Mouse (Mus musculus) brown adipose tissue, adult 24 weeks (tissue): ENCODE results near the gene Smo. TPM values are rescaled to one million over a fixed set of nuclear protein-coding genes. Genes with fewer than 3 reads are reported as not detected.
A peak's percentile ranks its signal among the peaks of the same experiment; 100 is the strongest.

Experiments used
- H3K27ac ChIP-seq: fragments of 200-500 bp; replicated peaks from 2 replicates; pipeline ENCODE4 v1.5.1; 2012; ENCODE audit warnings: low read depth, mild to moderate bottlenecking, low read length
- H3K4me1 ChIP-seq: fragments of 200-500 bp; 2 replicates; pipeline ENCODE4 v1.6.1; 2012; ENCODE audit warnings: low read length, mixed read lengths; ENCODE audit not compliant: control insufficient read depth, insufficient read depth, insufficient read length
- H3K4me3 ChIP-seq: fragments of 200-500 bp; 2 replicates; pipeline ENCODE4 v1.5.1; 2012; ENCODE audit warnings: low read depth, mild to moderate bottlenecking, low read length, moderate library complexity; ENCODE audit not compliant: insufficient read depth
- polyA plus RNA-seq: library from polyadenylated mRNA; stranded (reverse); fragments of >200 nt; gene quantifications from 2 replicates; pipeline ENCODE4 v1.2.4, GENCODE M21; 2012; ENCODE audit not compliant: missing spikeins, insufficient read depth, insufficient read length

The Smo gene
- 7.6 and 8.8 TPM in 2 replicates for polyA plus RNA-seq

- Histone ChIP-seq H3K4me3 (peak within 1 kb of the TSS; percentile 65), H3K4me1 (no peaks in the 10 kb centered on the region; the same call in 1 of the 2 replicates)
Measured at GRCm38 (mm10) chr6:29735336-29735688, at the start of gene Smo. TSS of gene Smo (plus strand) at chr6:29735503.

GRCm38 (mm10) chr6:29685952-29686351 lies 49.4 kb upstream of the Smo start:
- Histone ChIP-seq H3K4me1 (no peaks in the 10 kb centered on the region; the same call in 1 of the 2 replicates), H3K27ac (no peak overlapping the region), H3K4me3 (no peak overlapping the region)

More at GRCm38 (mm10) chr6:29735336-29735688, at the start of gene Smo:
- no peak within 1 kb of the TSS for H3K27ac ChIP-seq

GRCm38 (mm10) chr6:29689458-29689857 lies 45.8 kb upstream of the Smo start:
- Histone ChIP-seq H3K4me1 (no peaks in the 10 kb centered on the region; the same call in 1 of the 2 replicates), H3K4me3 (no peak overlapping the region), H3K27ac (no peak overlapping the region)

- Histone ChIP-seq H3K4me3 (peak within 1 kb of the TSS; percentile 61), H3K27ac (no peak within 1 kb of the TSS), H3K4me1 (no peaks in the 10 kb centered on the region)
Measured at GRCm38 (mm10) chr6:29693953-29694352, 41.4 kb upstream of the Smo start, which contains the start of gene Tspan33. TSS of gene Tspan33 (plus strand) at chr6:29694222.

GRCm38 (mm10) chr6:29694375-29695289 lies 40.7 kb upstream of the Smo start:
- Histone ChIP-seq H3K4me1 (no peaks in the 10 kb centered on the region), H3K27ac (no peak overlapping the region), H3K4me3 (peak overlapping the region; percentile 58)

- Histone ChIP-seq H3K4me3 (no peak overlapping the region), H3K27ac (no peak overlapping the region), H3K4me1 (no peaks in the 10 kb centered on the region)
Measured at GRCm38 (mm10) chr6:29695290-29695674, 40.0 kb upstream of the Smo start.

GRCm38 (mm10) chr6:29695975-29696374 lies 39.3 kb upstream of the Smo start:
- Histone ChIP-seq H3K4me3 (no peak overlapping the region), H3K4me1 (no peaks in the 10 kb centered on the region), H3K27ac (no peak overlapping the region)

- Histone ChIP-seq H3K27ac (no peak overlapping the region), H3K4me1 (no peaks in the 10 kb centered on the region), H3K4me3 (no peak overlapping the region)
Measured at GRCm38 (mm10) chr6:29697139-29697538, 38.2 kb upstream of the Smo start.

GRCm38 (mm10) chr6:29697548-29697947 lies 37.8 kb upstream of the Smo start:
- H3K4me1 ChIP-seq, result no peaks in the 10 kb centered on the region

GRCm38 (mm10) chr6:29699085-29699745 lies 36.1 kb upstream of the Smo start:
- Histone ChIP-seq H3K4me3 (no peak overlapping the region), H3K4me1 (no peaks in the 10 kb centered on the region), H3K27ac (no peak overlapping the region)

More at GRCm38 (mm10) chr6:29697548-29697947, 37.8 kb upstream of the Smo start:
- H3K27ac ChIP-seq, result no peak overlapping the region
- H3K4me3 ChIP-seq, result no peak overlapping the region

GRCm38 (mm10) chr6:29701051-29701450 lies 34.3 kb upstream of the Smo start:
- no peak overlapping the region for H3K27ac ChIP-seq
- no peak overlapping the region for H3K4me3 ChIP-seq
- H3K4me1 ChIP-seq, result no peaks in the 10 kb centered on the region

GRCm38 (mm10) chr6:29702126-29702525 lies 33.2 kb upstream of the Smo start:
- H3K4me3 ChIP-seq, result no peak overlapping the region
- no peak overlapping the region for H3K27ac ChIP-seq
- H3K4me1 ChIP-seq, result no peaks in the 10 kb centered on the region

- Histone ChIP-seq H3K4me3 (no peak overlapping the region), H3K27ac (no peak overlapping the region), H3K4me1 (no peaks in the 10 kb centered on the region)
Measured at GRCm38 (mm10) chr6:29704143-29704542, 31.2 kb upstream of the Smo start.

- no peak overlapping the region for H3K4me3 ChIP-seq
- H3K4me1 ChIP-seq, result no peaks in the 10 kb centered on the region
- no peak overlapping the region for H3K27ac ChIP-seq
Measured at GRCm38 (mm10) chr6:29707902-29708301, 27.4 kb upstream of the Smo start.

- Histone ChIP-seq H3K4me3 (no peak overlapping the region), H3K4me1 (no peaks in the 10 kb centered on the region), H3K27ac (no peak overlapping the region)
Measured at GRCm38 (mm10) chr6:29711318-29711717, 24.0 kb upstream of the Smo start.
